Mouse (Mus musculus) right cerebral cortex, adult 2 months (tissue): ENCODE results near the gene Tfip11.

Experiments used
- DNase-seq, 2 experiments: peaks; one replicate each; pipeline ENCODE4 v3.0.0; 2021 to 2022; ENCODE audit warnings: low spot score in 2 of 2

Tfip11 gene

GRCm38 (mm10) chr5:112325546-112326445, at the start of gene Tfip11:
Tfip11 (plus strand) TSS chr5:112326358.
- peak; percentile 98 for DNase-seq

GRCm38 (mm10) chr5:112276907-112277348, 49.2 kb upstream of the Tfip11 start:
- DNase-seq = no peak

GRCm38 (mm10) chr5:112277906-112278470, 48.2 kb upstream of the Tfip11 start:
- DNase-seq = no peak

GRCm38 (mm10) chr5:112279181-112280021, 46.8 kb upstream of the Tfip11 start:
- DNase-seq = no peak

- DNase-seq = no peak
Observed at GRCm38 (mm10) chr5:112280151-112280550, 46.0 kb upstream of the Tfip11 start.

GRCm38 (mm10) chr5:112280863-112281660, 45.1 kb upstream of the Tfip11 start:
- no peak for DNase-seq

- DNase-seq = no peak
Observed at GRCm38 (mm10) chr5:112281676-112282075, 44.5 kb upstream of the Tfip11 start.

GRCm38 (mm10) chr5:112282123-112282779, 43.9 kb upstream of the Tfip11 start:
- DNase-seq = no peak

- no peak for DNase-seq
Observed at GRCm38 (mm10) chr5:112282780-112283482, 43.2 kb upstream of the Tfip11 start.

- no peak for DNase-seq
Observed at GRCm38 (mm10) chr5:112283543-112284202, 42.5 kb upstream of the Tfip11 start.

GRCm38 (mm10) chr5:112284203-112284582, 42.0 kb upstream of the Tfip11 start:
- no peak for DNase-seq

- no peak for DNase-seq
Observed at GRCm38 (mm10) chr5:112285548-112286085, 40.5 kb upstream of the Tfip11 start.

GRCm38 (mm10) chr5:112286608-112286983, 39.6 kb upstream of the Tfip11 start:
- no peak for DNase-seq

GRCm38 (mm10) chr5:112286984-112287641, 39.0 kb upstream of the Tfip11 start:
- DNase-seq = no peak

GRCm38 (mm10) chr5:112287652-112288051, 38.5 kb upstream of the Tfip11 start:
- DNase-seq = no peak

- DNase-seq = no peak
Observed at GRCm38 (mm10) chr5:112288193-112289141, 37.7 kb upstream of the Tfip11 start.

- DNase-seq = no peak
Observed at GRCm38 (mm10) chr5:112289236-112289635, 36.9 kb upstream of the Tfip11 start.
